In genomic region chr5:36711863-36712262, GRCm38 (mm10) we compare ENCODE assay signal across 11 mouse cellular contexts. TPM values are rescaled to one million over a fixed set of nuclear protein-coding genes. Genes with fewer than 3 reads are reported as not detected.
DNase-seq lines count a peak whose midpoint lies in the region; ATAC-seq and TF ChIP-seq lines count a peak whose summit lies in the region.
"Had no signal": no experiment of that assay in that cellular context is flagged by ENCODE, and none has a peak within 500 bp of the region (broad histone marks: within the 10 kb centered on the region; RNA-seq: fewer than 3 reads in every experiment).

No protein-coding gene starts in this region.

- peaks cover 5% of the 10 kb centered on the region; the same call in 1 of the 2 replicates for H3K4me1 ChIP-seq in lung, adult 2 months (ENCODE audit: control insufficient read depth, insufficient read depth, low read length)
- peaks cover 40% of the 10 kb centered on the region for H3K4me1 ChIP-seq in liver, embryonic 16.5 days (ENCODE audit: control insufficient read depth, low read depth, low read length)

- H3K4me2 ChIP-seq in liver, embryonic 16.5 days (ENCODE audit: low read depth, low read length), result no peak overlapping the region
- H3K4me2 ChIP-seq: hindbrain, embryonic 15.5 days; midbrain, embryonic 13.5 days had no signal

- no peak overlapping the region for H3K4me3 ChIP-seq in lung, adult 2 months (replicated peaks; ENCODE audit: extremely low read depth, low read depth, low read length)
- H3K4me3 ChIP-seq in liver, embryonic 16.5 days (ENCODE audit: low read depth, low read length), result no peak overlapping the region
- H3K4me3 ChIP-seq: hindbrain, embryonic 15.5 days; midbrain, embryonic 13.5 days had no signal

- H3K36me3 ChIP-seq in liver, embryonic 16.5 days (ENCODE audit: control insufficient read depth, insufficient read depth), result no peaks in the 10 kb centered on the region
- H3K36me3 ChIP-seq: hindbrain, embryonic 15.5 days; midbrain, embryonic 13.5 days had no signal

- H3K9ac ChIP-seq in liver, embryonic 16.5 days (ENCODE audit: low read depth, low read length), result no peak overlapping the region
- H3K9ac ChIP-seq: hindbrain, embryonic 15.5 days; midbrain, embryonic 13.5 days had no signal

- peak; percentile 97 for DNase-seq in heart, adult 11 months
- DNase-seq in heart, postnatal 4 days, result no peak
- peak; percentile 40 to 41 for DNase-seq in lung, adult 18-20 months
- DNase-seq in lung, adult 2 months, result no peak
- peak; percentile 71 for DNase-seq in yolk sac, embryonic 10.5 days (ENCODE audit: low spot score)
- no peak for DNase-seq in right cerebral cortex, postnatal 36 days (ENCODE audit: low spot score in 2 of 2)
- no peak for DNase-seq in thymus, adult 18-20 months
- DNase-seq: cerebellum, adult 2 months had no signal

- H3K27me3 ChIP-seq in liver, embryonic 16.5 days (ENCODE audit: control insufficient read depth, insufficient read depth, low read depth, low read length), result 0 out of 2 replicates have a peak, but pooled peaks cover 4% of the 10 kb centered on the region
- H3K27me3 ChIP-seq: hindbrain, embryonic 15.5 days; midbrain, embryonic 13.5 days had no signal

- no peak for ATAC-seq in liver, embryonic 16.5 days (ENCODE audit: low read depth)
- ATAC-seq: midbrain, embryonic 13.5 days had no signal

- 73% methylated on average over 5 of the region's 5 CpGs for WGBS in lung, adult 2 months
- WGBS in liver, embryonic 16.5 days (ENCODE audit: insufficient replicate concordance), result 49% methylated on average over 5 of the region's 5 CpGs

- no peak for TF ChIP-seq POLR2A in lung, adult 2 months (IDR thresholded peaks at IDR 0.05; ENCODE audit: borderline replicate concordance, extremely low read depth, low read depth, low read length)

- no peaks in the 10 kb centered on the region for H3K9me3 ChIP-seq in liver, embryonic 16.5 days (replicated peaks; ENCODE audit: control insufficient read depth, low read length)
- H3K9me3 ChIP-seq: hindbrain, embryonic 15.5 days; midbrain, embryonic 13.5 days had no signal

- peak overlapping the region; percentile 8 for H3K27ac ChIP-seq in liver, embryonic 16.5 days (ENCODE audit: low read length)
- H3K27ac ChIP-seq: hindbrain, embryonic 15.5 days; midbrain, embryonic 13.5 days had no signal

- TF ChIP-seq CTCF in lung, adult 2 months (IDR thresholded peaks at IDR 0.05; ENCODE audit: insufficient read depth, low read length), result no peak

RNA-seq across cellular contexts. Expression of gene D5Ertd579e, which starts 16.0 kb away (rescaled TPM):
- total RNA-seq in heart, postnatal 4 days (2021), result 100 to 1,000 TPM; 101 to 105 TPM
- polyA plus RNA-seq in lung, adult 2 months (2012; rRNA removed), result 14.4 and 23.3 TPM in 2 replicates
- polyA plus RNA-seq in liver, embryonic 16.5 days (2015; fragmentation: Nextera tagmentation; extraction: Ambion mirVana), result 22.6 and 23.2 TPM in 2 replicates

RNA-seq across cellular contexts. Expression of gene Bloc1s4, which starts 36.6 kb away (rescaled TPM):
- 10 to 100 TPM; 11.6 to 13.7 TPM for total RNA-seq in heart, postnatal 4 days (2021)
- 25.7 and 33.4 TPM in 2 replicates for polyA plus RNA-seq in lung, adult 2 months (2012; rRNA removed)
- 11.3 and 12.6 TPM in 2 replicates for polyA plus RNA-seq in liver, embryonic 16.5 days (2015; fragmentation: Nextera tagmentation; extraction: Ambion mirVana)

Comparison
In these comparisons a context has a peak if more than half of its experiments do, and no peak if none do; other contexts are left out.
1. DNase-seq: peak in heart, adult 11 months (single experiment), lung, adult 18-20 months (2 of 2) and yolk sac, embryonic 10.5 days (single experiment); none in heart, postnatal 4 days (single experiment), lung, adult 2 months (single experiment), right cerebral cortex, postnatal 36 days (0 of 2) and thymus, adult 18-20 months (0 of 2).